Mouse (Mus musculus) limb, embryonic 15.5 days (tissue): ENCODE results near the gene Hexa. TPM values are rescaled to one million over a fixed set of nuclear protein-coding genes. Genes with fewer than 3 reads are reported as not detected.
A peak's percentile ranks its signal among the peaks of the same experiment; 100 is the strongest.

ENCODE experiments used
- ATAC-seq: fragments of 200-750 bp; cut with Nextera tagmentation; 2 replicates; pipeline ENCODE4 v1.8.0; 2017; ENCODE audit warnings: low read depth, moderate TSS enrichment; ENCODE audit not compliant: insufficient number of reproducible peaks, low FRiP score, low TSS enrichment
- H3K27ac ChIP-seq: fragments of 300-500 bp; sonication (generic); 2 replicates; pipeline ENCODE4 v1.5.1; 2015; ENCODE audit warnings: moderate library complexity, mild to moderate bottlenecking, inconsistent platforms
- H3K27me3 ChIP-seq: fragments of 300-500 bp; sonication (generic); 2 replicates; pipeline ENCODE4 v1.6.1; 2015; ENCODE audit warnings: inconsistent platforms
- H3K36me3 ChIP-seq: fragments of 300-500 bp; sonication (generic); 2 replicates; pipeline ENCODE4 v1.6.1; 2015; ENCODE audit warnings: inconsistent platforms
- H3K4me1 ChIP-seq: fragments of 300-500 bp; sonication (generic); 2 replicates; pipeline ENCODE4 v1.6.1; 2015; ENCODE audit warnings: inconsistent platforms
- H3K4me2 ChIP-seq: fragments of 300-500 bp; sonication (generic); 2 replicates; pipeline ENCODE4 v1.6.1; 2015; ENCODE audit warnings: mild to moderate bottlenecking, inconsistent platforms
- H3K4me3 ChIP-seq: fragments of 300-500 bp; sonication (generic); 2 replicates; pipeline ENCODE4 v1.5.1; 2015; ENCODE audit warnings: mild to moderate bottlenecking, inconsistent platforms
- H3K9ac ChIP-seq: fragments of 300-500 bp; sonication (generic); 2 replicates; pipeline ENCODE4 v1.6.1; 2015; ENCODE audit warnings: inconsistent platforms
- H3K9me3 ChIP-seq: fragments of 300-500 bp; sonication (generic); 2 replicates; pipeline ENCODE4 v1.6.1; 2016; ENCODE audit warnings: inconsistent platforms
- WGBS: fragments of 180-500 bp; shearing (Covaris S2); methylation state at CpG from one replicate; pipeline ENCODE4 v1.1.7; 2015; 5-methylcytosine and 5-hydroxymethylcytosine counted together
- polyA plus RNA-seq: library from polyadenylated mRNA; unstranded; fragments of >200 nt; fragmentation: Nextera tagmentation; extraction: Ambion mirVana; gene quantifications from 2 replicates; pipeline ENCODE4 v1.2.1, GENCODE M21; 2015

Hexa gene
- 89.9 and 108 TPM in 2 replicates for polyA plus RNA-seq

- WGBS, result 2% methylated on average over 54 of the region's 55 CpGs
These were observed at the start of gene Hexa, which contains the start of gene Tmem202 for GRCm38 (mm10) chr9:59539441-59540137. Gene Hexa (plus strand): TSS chr9:59539540. Gene Tmem202 (minus strand): TSS chr9:59539847.

GRCm38 (mm10) chr9:59508146-59508545 lies 31.2 kb upstream of the Hexa start:
- H3K27ac ChIP-seq, result no peak overlapping the region
- H3K4me2 ChIP-seq, result no peak overlapping the region
- no peaks in the 10 kb centered on the region for H3K36me3 ChIP-seq
- no peaks in the 10 kb centered on the region for H3K9me3 ChIP-seq
- no peak overlapping the region for H3K9ac ChIP-seq
- ATAC-seq, result no peak
- no peak overlapping the region for H3K4me3 ChIP-seq
- H3K4me1 ChIP-seq, result no peaks in the 10 kb centered on the region
- 48% methylated on average over 1 of the region's 1 CpGs for WGBS
- no peaks in the 10 kb centered on the region for H3K27me3 ChIP-seq

More at GRCm38 (mm10) chr9:59539441-59540137, at the start of gene Hexa, which contains the start of gene Tmem202:
- H3K4me2 ChIP-seq, result peak within 1 kb of the TSS; percentile 76
- H3K36me3 ChIP-seq, result no peaks in the 10 kb centered on the region
- peaks cover 20% of the 10 kb centered on the region for H3K4me1 ChIP-seq
- H3K9ac ChIP-seq, result peak within 1 kb of the TSS; percentile 46
- ATAC-seq, result peak; percentile 78
- peak within 1 kb of the TSS; percentile 44 for H3K27ac ChIP-seq
- peak within 1 kb of the TSS; percentile 55 for H3K4me3 ChIP-seq
- 0 out of 2 replicates have a peak, but pooled peaks cover 5% of the 10 kb centered on the region for H3K27me3 ChIP-seq
- no peaks in the 10 kb centered on the region for H3K9me3 ChIP-seq

GRCm38 (mm10) chr9:59512381-59512780 lies 27.0 kb upstream of the Hexa start:
- Histone ChIP-seq H3K4me1 (no peaks in the 10 kb centered on the region), H3K4me2 (no peak overlapping the region), H3K27ac (no peak overlapping the region), H3K9ac (no peak overlapping the region), H3K36me3 (no peaks in the 10 kb centered on the region), H3K27me3 (no peaks in the 10 kb centered on the region), H3K4me3 (no peak overlapping the region), H3K9me3 (no peaks in the 10 kb centered on the region)
- 38% methylated on average over 4 of the region's 4 CpGs for WGBS
- no peak for ATAC-seq

- no peaks in the 10 kb centered on the region for H3K9me3 ChIP-seq
- no peak for ATAC-seq
These were observed 24.3 kb upstream of the Hexa start for GRCm38 (mm10) chr9:59515069-59515468.

GRCm38 (mm10) chr9:59517127-59517526 lies 22.2 kb upstream of the Hexa start:
- H3K4me2 ChIP-seq, result no peak overlapping the region

More at GRCm38 (mm10) chr9:59515069-59515468, 24.3 kb upstream of the Hexa start:
- H3K4me2 ChIP-seq, result no peak overlapping the region
- no peaks in the 10 kb centered on the region for H3K36me3 ChIP-seq
- H3K27me3 ChIP-seq, result no peaks in the 10 kb centered on the region
- H3K9ac ChIP-seq, result no peak overlapping the region
- H3K27ac ChIP-seq, result no peak overlapping the region
- WGBS, result 66% methylated on average over 3 of the region's 3 CpGs
- H3K4me3 ChIP-seq, result no peak overlapping the region
- no peaks in the 10 kb centered on the region for H3K4me1 ChIP-seq

GRCm38 (mm10) chr9:59518976-59519375 lies 20.4 kb upstream of the Hexa start:
- WGBS, result 68% methylated on average over 5 of the region's 5 CpGs
- Histone ChIP-seq H3K4me3 (no peak overlapping the region), H3K4me1 (no peaks in the 10 kb centered on the region), H3K9ac (no peak overlapping the region), H3K4me2 (no peak overlapping the region), H3K36me3 (no peaks in the 10 kb centered on the region), H3K9me3 (no peaks in the 10 kb centered on the region), H3K27ac (no peak overlapping the region), H3K27me3 (no peaks in the 10 kb centered on the region)
- ATAC-seq, result no peak

More at GRCm38 (mm10) chr9:59517127-59517526, 22.2 kb upstream of the Hexa start:
- H3K4me1 ChIP-seq, result no peaks in the 10 kb centered on the region
- H3K27me3 ChIP-seq, result no peaks in the 10 kb centered on the region
- H3K36me3 ChIP-seq, result no peaks in the 10 kb centered on the region
- no peaks in the 10 kb centered on the region for H3K9me3 ChIP-seq
- no peak overlapping the region for H3K27ac ChIP-seq
- H3K4me3 ChIP-seq, result no peak overlapping the region
- ATAC-seq, result no peak
- H3K9ac ChIP-seq, result no peak overlapping the region
- 36% methylated on average over 7 of the region's 7 CpGs for WGBS

GRCm38 (mm10) chr9:59519396-59519795 lies 19.9 kb upstream of the Hexa start:
- 82% methylated on average over 2 of the region's 2 CpGs for WGBS
- Histone ChIP-seq H3K36me3 (no peaks in the 10 kb centered on the region), H3K27ac (no peak overlapping the region), H3K4me1 (no peaks in the 10 kb centered on the region), H3K27me3 (no peaks in the 10 kb centered on the region), H3K4me3 (no peak overlapping the region), H3K9me3 (no peaks in the 10 kb centered on the region), H3K9ac (no peak overlapping the region), H3K4me2 (no peak overlapping the region)
- no peak for ATAC-seq

GRCm38 (mm10) chr9:59522906-59523305 lies 16.4 kb upstream of the Hexa start:
- H3K36me3 ChIP-seq, result no peaks in the 10 kb centered on the region
- no peak for ATAC-seq
- no peak overlapping the region for H3K4me3 ChIP-seq
- H3K27me3 ChIP-seq, result no peaks in the 10 kb centered on the region
- H3K4me1 ChIP-seq, result no peaks in the 10 kb centered on the region
- no peaks in the 10 kb centered on the region for H3K9me3 ChIP-seq
- WGBS, result 56% methylated on average over 4 of the region's 4 CpGs
- no peak overlapping the region for H3K4me2 ChIP-seq
- H3K9ac ChIP-seq, result no peak overlapping the region
- no peak overlapping the region for H3K27ac ChIP-seq

GRCm38 (mm10) chr9:59526727-59527126 lies 12.6 kb upstream of the Hexa start:
- Histone ChIP-seq H3K4me1 (no peaks in the 10 kb centered on the region), H3K9ac (no peak overlapping the region), H3K27me3 (no peaks in the 10 kb centered on the region), H3K27ac (no peak overlapping the region), H3K9me3 (no peaks in the 10 kb centered on the region), H3K4me3 (no peak overlapping the region), H3K4me2 (no peak overlapping the region), H3K36me3 (no peaks in the 10 kb centered on the region)
- WGBS, result 78% methylated on average over 6 of the region's 6 CpGs
- no peak for ATAC-seq

GRCm38 (mm10) chr9:59527580-59527979 lies 11.8 kb upstream of the Hexa start:
- 90% methylated on average over 3 of the region's 3 CpGs for WGBS
- H3K4me2 ChIP-seq, result no peak overlapping the region
- H3K9ac ChIP-seq, result no peak overlapping the region
- no peaks in the 10 kb centered on the region for H3K9me3 ChIP-seq
- no peaks in the 10 kb centered on the region for H3K36me3 ChIP-seq
- no peaks in the 10 kb centered on the region for H3K4me1 ChIP-seq
- no peaks in the 10 kb centered on the region for H3K27me3 ChIP-seq
- H3K27ac ChIP-seq, result no peak overlapping the region
- no peak for ATAC-seq
- no peak overlapping the region for H3K4me3 ChIP-seq

- no peaks in the 10 kb centered on the region for H3K36me3 ChIP-seq
- no peaks in the 10 kb centered on the region for H3K4me1 ChIP-seq
- WGBS, result 87% methylated on average over 2 of the region's 2 CpGs
- no peak overlapping the region for H3K9ac ChIP-seq
- no peak overlapping the region for H3K4me3 ChIP-seq
- no peak for ATAC-seq
- no peaks in the 10 kb centered on the region for H3K9me3 ChIP-seq
- H3K4me2 ChIP-seq, result no peak overlapping the region
- no peak overlapping the region for H3K27ac ChIP-seq
- H3K27me3 ChIP-seq, result no peaks in the 10 kb centered on the region
These were observed 11.1 kb upstream of the Hexa start for GRCm38 (mm10) chr9:59528274-59528673.

- H3K9ac ChIP-seq, result no peak overlapping the region
- no peaks in the 10 kb centered on the region for H3K36me3 ChIP-seq
- no peaks in the 10 kb centered on the region for H3K27me3 ChIP-seq
- 50% methylated on average over 5 of the region's 5 CpGs for WGBS
- no peak for ATAC-seq
- no peaks in the 10 kb centered on the region for H3K4me1 ChIP-seq
- H3K4me2 ChIP-seq, result no peak overlapping the region
- H3K4me3 ChIP-seq, result no peak overlapping the region
- no peak overlapping the region for H3K27ac ChIP-seq
- no peaks in the 10 kb centered on the region for H3K9me3 ChIP-seq
These were observed 7.7 kb upstream of the Hexa start for GRCm38 (mm10) chr9:59531645-59532044.
